Mouse (Mus musculus) cerebellum, postnatal 14 days (tissue): ENCODE data around the gene Elp1.

Experiments
- DNase-seq, 2 experiments: peaks; one replicate each; pipeline ENCODE4 v3.0.0; 2021; ENCODE audit warnings: mixed read lengths in 2 of 2

The Elp1 gene

DNA sequence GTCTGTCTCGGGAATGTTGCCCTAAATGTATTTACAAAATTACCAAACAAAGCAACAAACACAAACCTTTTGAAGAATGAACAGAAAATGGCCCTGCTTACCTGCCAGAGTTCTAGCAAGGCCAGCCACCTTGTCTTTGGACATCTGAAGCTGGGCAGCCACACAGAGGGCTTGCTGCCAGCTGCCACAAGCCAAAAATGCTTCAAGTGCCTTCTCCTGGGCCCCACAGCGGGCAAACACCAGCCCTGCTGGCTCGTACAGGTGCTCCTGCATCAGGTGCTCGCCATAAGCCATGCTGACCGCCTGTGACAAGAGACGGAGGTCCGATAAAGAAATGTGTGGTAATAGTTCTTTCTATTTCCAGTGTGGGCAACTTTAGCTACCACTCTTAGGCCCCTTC lies 33.2 kb downstream of the Elp1 start:
- DNase-seq = no peak

- DNase-seq = no peak
These were observed 34.3 kb downstream of the Elp1 start for GRCm38 (mm10) chr4:56767861-56768284.

- DNase-seq = no peak
These were observed 44.4 kb downstream of the Elp1 start for GRCm38 (mm10) chr4:56757693-56758092.

GRCm38 (mm10) chr4:56756966-56757600 lies 45.0 kb downstream of the Elp1 start:
- no peak for DNase-seq

DNA sequence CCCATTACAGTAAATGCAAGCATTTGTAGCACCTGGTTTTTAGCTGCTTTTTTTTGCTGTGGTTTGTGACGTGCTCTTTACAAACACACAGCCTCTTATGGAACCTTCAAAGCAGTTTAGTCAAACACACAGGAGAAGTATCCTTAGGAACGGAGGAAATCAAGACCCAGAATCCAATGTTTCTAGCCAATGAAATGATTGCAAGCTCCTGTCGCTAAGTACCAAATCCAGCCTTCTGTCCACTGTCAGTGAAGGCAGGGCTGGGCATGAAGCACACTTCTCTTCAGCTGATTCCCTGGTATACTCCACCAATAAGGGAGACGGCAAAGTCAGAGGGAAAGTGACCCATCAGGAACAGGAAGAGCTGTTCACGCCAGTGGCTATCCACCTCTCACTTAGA lies 46.1 kb downstream of the Elp1 start:
- no peak for DNase-seq

- DNase-seq = no peak
These were observed 54.7 kb downstream of the Elp1 start for GRCm38 (mm10) chr4:56747456-56747855.

DNA sequence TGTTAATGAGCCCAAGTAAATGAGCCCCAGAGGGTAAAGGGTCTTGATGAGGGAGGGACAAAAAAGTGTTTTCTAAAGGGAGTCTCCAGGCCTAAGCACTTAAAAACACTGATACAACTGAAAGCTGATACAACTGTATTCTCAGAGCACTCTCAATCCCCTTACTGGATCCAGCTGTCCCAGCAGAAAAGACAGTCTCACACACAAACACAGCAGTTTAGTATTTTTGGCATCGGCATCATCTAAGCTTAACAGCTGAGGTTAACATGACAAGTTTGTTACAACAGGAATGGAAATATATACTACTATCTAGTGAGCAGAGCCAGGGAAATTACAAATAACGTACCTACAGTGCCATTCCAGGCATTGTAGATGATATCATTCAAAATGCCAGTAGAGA lies 55.8 kb downstream of the Elp1 start:
- no peak for DNase-seq

GRCm38 (mm10) chr4:56743363-56744195 lies 58.6 kb downstream of the Elp1 start, which contains the start of gene Actl7a:
Gene Actl7a, plus strand, starts transcription at chr4:56743413.
- DNase-seq = no peak

DNA sequence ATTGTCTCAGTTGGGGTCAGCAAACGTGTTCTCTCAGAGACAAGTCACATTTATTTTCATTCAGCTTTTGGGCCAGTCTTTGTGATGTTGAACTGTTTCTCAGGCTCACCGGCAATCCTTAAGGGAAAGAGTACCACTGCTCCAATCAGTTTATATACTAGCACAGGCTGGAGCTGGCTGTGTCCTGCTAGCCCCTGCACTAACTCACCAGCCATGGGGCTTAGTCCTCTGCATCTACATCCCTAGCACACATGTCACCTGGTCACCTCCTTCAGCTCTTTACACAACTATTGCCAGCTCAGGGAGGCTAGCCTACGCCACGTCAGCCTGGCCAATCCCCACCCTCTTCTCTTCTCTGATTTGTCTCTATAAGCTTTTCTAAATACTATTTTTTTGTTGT lies 59.4 kb downstream of the Elp1 start:
- no peak for DNase-seq

DNA sequence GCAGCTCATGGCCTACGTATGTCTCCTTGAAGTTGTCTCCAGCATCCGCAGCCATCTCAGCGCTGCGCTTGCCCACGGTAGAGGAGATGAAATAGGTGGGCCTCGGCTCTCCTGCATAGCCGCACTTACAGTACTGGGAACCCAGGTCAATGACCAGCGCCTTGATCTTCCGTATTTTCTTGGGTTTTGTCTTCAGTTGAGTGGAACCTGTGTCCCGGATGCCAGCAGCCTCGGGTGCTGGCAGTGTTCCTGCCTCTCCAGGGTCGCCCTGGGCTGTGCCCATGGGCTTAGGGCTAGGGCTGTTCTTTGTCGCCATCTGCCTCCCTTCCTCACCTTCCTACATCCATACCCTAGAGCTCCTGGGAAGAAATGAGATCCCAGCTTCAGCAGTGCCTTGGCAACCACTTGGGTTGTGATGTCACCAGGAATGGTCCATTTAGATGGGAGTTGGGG lies 61.1 kb downstream of the Elp1 start, which contains the start of gene Actl7b:
TSS of gene Actl7b (minus strand) at position 403 of the 453 bp plus-strand sequence.
- no peak for DNase-seq

DNA sequence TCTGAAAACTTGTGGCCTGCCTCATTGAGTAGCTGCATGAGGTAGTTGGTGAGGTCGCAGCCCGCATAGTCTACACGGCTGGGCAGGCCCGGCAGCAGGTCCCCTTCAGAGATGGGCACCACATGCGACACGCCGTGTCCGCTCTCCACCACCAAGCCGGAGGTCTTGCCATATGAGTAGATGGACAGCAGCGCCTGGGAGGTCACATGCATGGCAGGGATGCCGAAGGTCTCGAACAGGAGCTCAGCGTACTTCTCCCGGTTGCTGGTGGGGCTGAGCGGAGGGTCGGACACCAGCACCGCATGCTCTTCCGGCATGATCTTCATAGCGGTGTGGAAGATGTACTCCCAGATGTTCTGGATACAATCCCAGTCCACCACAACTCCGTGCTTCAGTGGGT lies 61.5 kb downstream of the Elp1 start:
- DNase-seq = no peak

DNA sequence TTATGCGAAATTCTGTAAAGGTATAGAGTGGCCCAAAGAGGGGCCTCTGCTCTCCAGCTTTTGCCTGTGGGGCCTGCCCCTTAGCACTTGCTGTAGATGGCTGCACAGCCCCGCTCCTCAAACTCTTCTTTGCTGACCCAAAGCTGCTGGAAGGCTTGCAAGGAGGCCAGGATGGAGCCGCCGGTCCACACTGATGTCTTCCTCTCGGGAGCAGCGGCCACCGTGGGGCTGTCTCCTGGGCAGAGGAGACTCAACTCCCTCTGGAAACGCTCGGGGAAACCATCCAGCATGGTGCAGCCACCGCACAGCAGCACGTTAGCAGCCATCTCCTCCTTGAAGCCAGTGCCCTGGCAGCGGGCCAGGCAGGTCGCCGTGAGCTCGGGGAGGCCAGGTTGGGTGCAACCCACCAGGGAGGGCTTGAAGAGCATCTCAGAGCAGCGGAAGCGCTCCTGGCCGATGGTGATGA lies 62.1 kb downstream of the Elp1 start, which contains the start of gene Gm26657:
TSS of gene Gm26657 (plus strand) at position 51 of the 466 bp plus-strand sequence.
- no peak for DNase-seq

DNA sequence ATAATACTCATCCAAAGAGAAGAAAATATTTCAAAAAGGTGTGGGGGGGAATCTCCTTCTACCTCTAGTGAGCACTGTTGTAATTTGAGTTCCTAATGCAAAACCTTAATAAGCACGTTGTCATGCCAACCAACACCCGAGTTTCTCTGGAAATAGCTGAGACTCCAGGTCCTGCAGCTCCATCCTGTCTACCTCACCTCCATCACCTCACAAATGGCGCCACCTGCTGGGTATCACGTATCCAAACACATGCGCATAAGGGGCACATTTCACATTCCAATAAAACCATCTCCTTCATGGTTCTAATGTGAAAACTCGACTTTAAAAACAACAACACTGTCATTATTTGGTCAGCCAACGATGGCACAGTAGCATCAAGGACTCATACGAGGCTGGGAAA lies 76.3 kb downstream of the Elp1 start:
- peak in 1 of 2 experiments; percentile 45 for DNase-seq

GRCm38 (mm10) chr4:56723237-56723636 lies 78.9 kb downstream of the Elp1 start:
- DNase-seq = no peak

- no peak for DNase-seq
These were observed 79.8 kb downstream of the Elp1 start for GRCm38 (mm10) chr4:56722346-56722745.

GRCm38 (mm10) chr4:56721469-56721868 lies 80.7 kb downstream of the Elp1 start:
- peak; percentile 44 to 71 for DNase-seq

DNA sequence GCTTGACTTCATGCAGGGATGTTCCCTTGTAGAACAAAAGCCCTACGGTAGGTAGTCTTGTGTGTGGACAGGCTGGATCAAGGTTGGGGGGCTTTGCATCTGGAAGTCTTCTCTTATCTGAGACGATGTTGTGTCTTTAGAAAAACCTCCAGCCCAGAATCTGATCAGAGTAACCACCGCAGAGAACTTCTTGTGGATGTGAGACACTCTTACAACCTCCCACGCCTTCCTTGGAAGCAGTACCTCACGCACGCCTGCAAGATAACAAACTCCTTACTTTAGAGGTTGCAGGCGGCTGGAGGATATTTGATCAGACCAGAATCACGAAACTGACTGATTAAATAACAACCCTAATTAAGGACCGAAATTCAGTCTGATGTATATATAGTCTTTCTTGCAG lies 81.7 kb downstream of the Elp1 start:
- DNase-seq = no peak

- no peak for DNase-seq
These were observed 82.7 kb downstream of the Elp1 start for GRCm38 (mm10) chr4:56719456-56719855.

DNA sequence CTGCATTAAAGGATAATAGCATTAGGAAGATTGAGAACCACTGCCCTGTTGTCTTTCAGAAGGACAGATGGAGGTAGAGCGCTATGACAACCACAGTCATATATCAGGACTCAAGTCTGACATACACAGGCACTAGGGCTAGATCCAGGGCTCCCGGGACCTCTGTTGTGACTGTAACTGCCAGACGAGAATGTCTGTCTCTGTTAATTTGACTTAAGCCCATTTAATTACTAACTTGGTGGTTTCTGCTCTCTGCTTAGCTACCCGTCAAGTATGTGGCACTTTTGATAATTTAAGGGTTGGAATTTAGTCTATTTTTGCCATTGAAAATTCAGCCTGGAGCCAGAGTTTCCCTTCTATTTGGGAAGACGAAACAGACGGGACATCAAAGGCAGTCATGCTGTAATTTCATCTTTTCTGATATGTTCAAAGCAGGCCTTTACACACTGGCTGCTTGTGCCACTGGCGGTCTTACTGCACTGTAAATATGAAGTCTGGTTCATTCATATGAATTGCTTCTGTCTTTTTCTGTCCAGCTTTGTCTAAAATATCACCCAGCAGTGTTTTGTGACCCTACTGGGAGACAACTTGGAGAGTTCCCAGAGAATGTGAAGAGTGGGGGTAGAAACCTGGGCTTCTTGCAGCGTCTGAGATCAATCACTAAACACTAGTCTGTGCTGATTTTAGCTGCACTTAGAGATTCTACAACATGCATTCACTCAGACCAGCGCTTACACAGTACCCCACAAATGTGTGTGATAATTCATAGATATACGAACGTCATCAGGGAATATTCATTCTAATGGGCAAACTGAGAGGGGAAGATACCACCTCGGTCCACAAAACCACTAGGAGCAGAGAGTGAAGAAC lies 83.3 kb downstream of the Elp1 start:
- DNase-seq = no peak

DNA sequence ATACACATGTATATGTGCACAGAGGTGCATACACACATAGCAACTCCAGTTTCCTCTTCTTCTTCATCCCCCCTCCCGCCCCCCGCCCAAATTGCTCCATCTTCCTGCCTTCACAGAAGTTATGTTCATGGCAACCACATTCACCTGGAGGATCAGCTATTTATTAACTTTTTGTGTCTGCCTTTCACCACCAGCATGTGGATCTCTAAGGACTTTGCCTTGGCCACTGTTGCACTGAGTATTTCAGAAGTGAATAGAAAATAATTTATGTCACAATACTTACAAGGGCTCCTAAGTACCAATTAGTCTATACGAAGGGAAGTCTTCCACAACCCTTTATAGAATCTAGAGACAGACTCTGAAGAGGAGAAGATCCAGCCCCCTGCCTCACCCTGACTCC lies 84.2 kb downstream of the Elp1 start:
- DNase-seq = no peak

DNA sequence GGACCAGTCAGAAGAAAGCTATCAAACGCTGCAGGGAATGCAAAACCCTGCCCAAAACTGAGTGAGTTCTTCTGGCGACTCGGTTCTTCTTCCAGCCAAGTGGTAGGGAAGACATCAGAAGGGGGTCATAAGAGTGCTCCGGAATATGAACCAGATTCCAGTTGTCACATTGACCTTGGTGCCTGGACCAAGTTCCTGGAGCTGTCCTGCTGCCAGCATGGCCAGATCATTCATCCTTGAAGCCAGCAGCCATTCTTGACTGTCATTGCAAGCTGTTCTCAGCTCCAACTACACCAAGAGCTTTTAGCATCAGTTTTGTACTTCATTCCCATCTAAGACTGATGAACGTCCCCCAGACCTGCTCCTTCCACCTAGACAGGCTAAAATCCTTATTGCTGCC lies 85.3 kb downstream of the Elp1 start:
- DNase-seq = no peak

DNA sequence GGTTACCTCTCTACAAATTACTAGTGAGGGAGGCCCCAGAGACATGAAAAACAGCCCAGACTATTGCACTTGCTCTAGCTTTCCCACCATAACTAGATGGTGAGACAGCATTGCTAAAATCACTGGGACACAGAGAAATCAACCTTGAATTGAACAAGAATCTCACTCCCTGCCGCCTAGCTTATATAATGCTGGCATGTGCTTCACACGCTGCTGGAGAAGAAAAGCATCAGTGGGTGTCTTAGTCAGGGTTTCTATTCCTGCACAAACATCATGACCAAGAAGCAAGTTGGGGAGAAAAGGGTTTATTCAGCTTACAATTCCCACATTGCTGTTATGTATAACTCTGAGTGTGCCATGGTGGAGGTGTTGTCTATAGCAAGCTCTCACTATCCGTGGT lies 89.0 kb downstream of the Elp1 start:
- DNase-seq = no peak

DNA sequence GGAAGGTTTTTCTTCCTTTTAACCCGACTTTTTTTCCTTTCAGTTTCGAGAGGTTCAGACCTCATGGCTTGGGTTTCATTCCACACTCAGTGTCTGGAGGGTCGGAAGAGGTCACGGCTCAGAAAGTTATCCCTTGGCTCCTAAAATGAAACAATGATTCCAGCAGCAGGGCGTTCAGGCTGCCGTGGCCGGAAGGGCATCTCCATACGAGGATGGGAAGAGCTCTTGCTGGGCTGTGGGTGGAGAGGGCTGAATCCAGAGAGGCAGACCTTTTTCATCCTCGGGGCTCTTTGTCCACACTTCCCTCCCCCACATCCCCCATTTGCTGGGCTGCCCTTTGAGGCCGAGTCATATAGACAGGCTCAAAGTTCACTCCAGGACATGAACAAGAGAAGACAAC lies 99.9 kb downstream of the Elp1 start:
- no peak for DNase-seq
